Mouse (Mus musculus) ES-Bruce4 (cell line): ENCODE measurements at regions not wholly inside any gene's neighbourhood (a gene's known extent, or its start where the extent isn't known, plus 50 kb on each side); places are given as distances from the start of the nearest gene placed in this dataset.

Experiments
- CTCF ChIP-seq: IDR thresholded peaks from one replicate; pipeline ENCODE4 v1.8.1; 2011; ENCODE audit warnings: low read depth, low read length
- EP300 ChIP-seq: IDR thresholded peaks from 2 replicates; pipeline ENCODE4 v1.6.1; 2011; ENCODE audit warnings: low read depth, low read length; ENCODE audit not compliant: insufficient read depth
- POLR2A ChIP-seq: IDR thresholded peaks from one replicate; pipeline ENCODE4 v1.8.1; 2011; ENCODE audit warnings: low read length; ENCODE audit not compliant: insufficient read depth

GRCm38 (mm10) chr11:91995524-91995923, 418.2 kb upstream of the Kif2b start:
- TF ChIP-seq CTCF (no peak), POLR2A (no peak), EP300 (no peak)
